Mouse (Mus musculus) erythroblast, embryonic 14.5 days (primary cell): Measurements from ENCODE around the gene Mrps36. TPM values are rescaled to one million over a fixed set of nuclear protein-coding genes. Genes with fewer than 3 reads are reported as not detected.
A peak's percentile ranks its signal among the peaks of the same experiment; 100 is the strongest.
"Not testable (repeated sequence)": the region's sequence is repeated elsewhere in the genome, so short reads cannot be mapped to it uniquely, and the experiment has no call there.

Experiments
- H3K27me3 ChIP-seq: 2 replicates; pipeline ENCODE4 v1.6.1; 2012; ENCODE audit warnings: inconsistent platforms; ENCODE audit not compliant: control insufficient read depth
- H3K36me3 ChIP-seq: 2 replicates; pipeline ENCODE4 v1.6.1; 2012; ENCODE audit warnings: mild to moderate bottlenecking, inconsistent platforms; ENCODE audit not compliant: control insufficient read depth
- H3K4me1 ChIP-seq: 2 replicates; pipeline ENCODE4 v1.6.1; 2012; ENCODE audit warnings: inconsistent platforms; ENCODE audit not compliant: control insufficient read depth
- H3K4me3 ChIP-seq: replicated peaks from 2 replicates; pipeline ENCODE3; 2012; ENCODE audit warnings: moderate library complexity, mild to moderate bottlenecking, inconsistent platforms
- H3K9me3 ChIP-seq: 2 replicates; pipeline ENCODE4 v1.6.1; 2012; ENCODE audit warnings: low read length, inconsistent platforms, mixed read lengths; ENCODE audit not compliant: control insufficient read depth
- GATA1 ChIP-seq: IDR thresholded peaks from 2 replicates; pipeline ENCODE4 v1.6.1; 2012; ENCODE audit warnings: low read length, inconsistent platforms, mixed read lengths
- TAL1 ChIP-seq: IDR thresholded peaks from 3 replicates; pipeline ENCODE4 v1.6.1; 2012; ENCODE audit warnings: low read length, inconsistent platforms, mixed read lengths
- polyA plus RNA-seq: library from polyadenylated mRNA; stranded (reverse); fragments of >175 nt; gene quantifications from 2 replicates; pipeline ENCODE4 v1.2.3, GENCODE M21; 2012

Gene Mrps36
- polyA plus RNA-seq, 1 experiment = 24.9 TPM

DNA sequence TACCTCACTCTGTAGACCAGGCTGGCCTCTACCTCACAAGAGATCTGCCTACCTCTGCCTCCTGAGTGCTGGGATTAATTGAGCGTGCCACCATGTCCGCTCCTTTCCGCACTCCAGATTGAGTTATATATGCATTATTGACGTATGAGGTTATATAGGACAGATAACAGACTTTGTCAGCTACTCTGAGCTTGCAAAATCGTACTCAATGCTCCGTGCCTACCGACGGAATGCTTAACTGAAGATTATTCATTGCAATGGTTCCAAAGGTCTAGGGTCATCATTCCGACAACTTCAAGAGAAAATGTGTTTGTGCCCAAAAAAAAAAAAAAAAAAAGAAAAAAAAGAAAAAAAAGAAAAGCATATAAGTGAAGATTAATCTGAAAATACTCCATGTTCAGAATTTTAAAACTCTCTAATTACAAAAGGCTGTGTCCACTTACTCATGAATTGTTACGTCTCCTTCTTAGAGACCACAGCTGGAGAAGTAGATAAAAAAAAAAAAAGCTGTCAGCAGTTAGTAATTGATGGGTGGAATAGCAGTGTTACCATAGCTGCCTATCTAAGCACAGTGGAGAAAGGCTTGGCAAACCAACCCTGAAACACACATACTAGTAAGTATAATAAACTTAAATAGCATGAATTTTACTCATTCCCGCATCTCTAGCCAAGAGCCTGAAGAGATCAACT, 968 bp downstream of the Mrps36 start:
- Histone ChIP-seq H3K9me3 (no peaks in the 10 kb centered on the region), H3K4me3 (peak overlapping the region; percentile 96), H3K27me3 (no peaks in the 10 kb centered on the region), H3K4me1 (peaks cover 70% of the 10 kb centered on the region), H3K36me3 (peaks cover 32% of the 10 kb centered on the region)
- TF ChIP-seq GATA1 (no peak), TAL1 (peak; percentile 47; the same call in 1 of the 3 replicates)

DNA sequence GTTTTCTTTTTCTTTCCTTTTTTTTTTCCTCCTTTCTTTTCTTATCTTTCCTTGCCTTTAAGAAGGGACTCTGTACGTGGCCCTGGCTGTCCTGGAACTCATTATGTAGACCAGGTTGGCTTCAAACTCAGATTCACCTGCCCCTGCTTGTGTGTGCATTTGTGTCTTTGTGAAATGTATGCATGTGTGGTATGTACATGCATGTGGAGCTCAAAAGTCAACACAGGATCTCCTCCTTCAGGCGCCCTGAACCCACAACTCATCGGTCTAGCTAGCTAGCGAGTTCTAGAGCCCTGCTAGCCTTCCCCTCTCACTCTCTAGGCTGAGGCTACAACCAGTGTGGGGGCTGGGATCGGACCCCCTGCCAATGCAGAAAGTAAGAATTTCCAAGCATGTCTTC, 1.6 kb downstream of the Mrps36 start:
- peaks cover 39% of the 10 kb centered on the region for H3K36me3 ChIP-seq
- TF ChIP-seq GATA1 (no peak), TAL1 (no peak)
- peak overlapping the region; percentile 96 for H3K4me3 ChIP-seq
- H3K4me1 ChIP-seq = peaks cover 68% of the 10 kb centered on the region
- H3K27me3 ChIP-seq = no peaks in the 10 kb centered on the region
- no peaks in the 10 kb centered on the region for H3K9me3 ChIP-seq

GRCm38 (mm10) chr13:100732756-100733155, 11.7 kb downstream of the Mrps36 start:
- Histone ChIP-seq H3K9me3 (no peaks in the 10 kb centered on the region), H3K4me3 (no peak overlapping the region), H3K27me3 (no peaks in the 10 kb centered on the region), H3K36me3 (peaks cover 34% of the 10 kb centered on the region), H3K4me1 (peaks cover 30% of the 10 kb centered on the region)
- TF ChIP-seq TAL1 (no peak), GATA1 (no peak)

GRCm38 (mm10) chr13:100731462-100732046, 12.9 kb downstream of the Mrps36 start:
- H3K9me3 ChIP-seq, H3K27me3 ChIP-seq, H3K4me3 ChIP-seq: not testable (repeated sequence)
- H3K36me3 ChIP-seq = peaks cover 36% of the 10 kb centered on the region
- H3K4me1 ChIP-seq = peaks cover 31% of the 10 kb centered on the region

GRCm38 (mm10) chr13:100730861-100731176, 13.6 kb downstream of the Mrps36 start, which contains the start of gene Cdk7:
Gene Cdk7 (minus strand): TSS chr13:100730939.
- H3K36me3 ChIP-seq = peaks cover 35% of the 10 kb centered on the region
- H3K27me3 ChIP-seq = no peaks in the 10 kb centered on the region
- H3K4me3 ChIP-seq = peak within 1 kb of the TSS; percentile 82
- TF ChIP-seq GATA1 (no peak), TAL1 (no peak)
- H3K4me1 ChIP-seq = peaks cover 34% of the 10 kb centered on the region
- no peaks in the 10 kb centered on the region for H3K9me3 ChIP-seq

- peaks cover 39% of the 10 kb centered on the region for H3K4me1 ChIP-seq
These were observed 14.2 kb downstream of the Mrps36 start for GRCm38 (mm10) chr13:100730153-100730860.

DNA sequence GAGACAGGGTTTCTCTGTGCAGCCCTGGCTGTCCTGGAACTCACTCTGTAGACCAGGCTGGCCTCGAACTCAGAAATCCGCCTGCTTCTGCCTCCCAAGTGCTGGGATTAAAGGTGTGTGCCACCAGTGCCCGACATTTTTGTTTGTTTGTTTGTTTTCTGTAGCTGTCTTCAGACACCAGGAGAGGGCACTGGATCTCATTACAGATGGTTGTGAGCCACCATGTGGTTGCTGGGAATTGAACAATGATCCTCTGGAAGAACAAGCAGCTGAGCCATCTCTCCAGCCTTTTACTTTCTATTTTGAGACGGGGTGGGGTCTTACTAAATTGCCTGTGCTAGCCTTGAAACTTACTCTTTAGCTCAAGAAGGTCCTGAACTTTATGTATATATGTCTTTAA, 15.9 kb downstream of the Mrps36 start:
- Histone ChIP-seq H3K4me1 (peaks cover 50% of the 10 kb centered on the region), H3K36me3 (peaks cover 38% of the 10 kb centered on the region)
- not testable (repeated sequence) for H3K9me3 ChIP-seq, H3K4me3 ChIP-seq, H3K27me3 ChIP-seq

More at GRCm38 (mm10) chr13:100730153-100730860, 14.2 kb downstream of the Mrps36 start:
- H3K9me3 ChIP-seq = no peaks in the 10 kb centered on the region
- H3K4me3 ChIP-seq = peak overlapping the region; percentile 82
- H3K27me3 ChIP-seq = no peaks in the 10 kb centered on the region
- peaks cover 32% of the 10 kb centered on the region for H3K36me3 ChIP-seq
- TF ChIP-seq GATA1 (no peak), TAL1 (no peak)

- TF ChIP-seq TAL1 = no peak
- no peak for TF ChIP-seq GATA1
- peaks cover 50% of the 10 kb centered on the region for H3K4me1 ChIP-seq
- no peaks in the 10 kb centered on the region for H3K27me3 ChIP-seq
- no peaks in the 10 kb centered on the region for H3K9me3 ChIP-seq
- H3K4me3 ChIP-seq = no peak overlapping the region
- H3K36me3 ChIP-seq = peaks cover 38% of the 10 kb centered on the region
These were observed 16.4 kb downstream of the Mrps36 start for GRCm38 (mm10) chr13:100728086-100728485.

DNA sequence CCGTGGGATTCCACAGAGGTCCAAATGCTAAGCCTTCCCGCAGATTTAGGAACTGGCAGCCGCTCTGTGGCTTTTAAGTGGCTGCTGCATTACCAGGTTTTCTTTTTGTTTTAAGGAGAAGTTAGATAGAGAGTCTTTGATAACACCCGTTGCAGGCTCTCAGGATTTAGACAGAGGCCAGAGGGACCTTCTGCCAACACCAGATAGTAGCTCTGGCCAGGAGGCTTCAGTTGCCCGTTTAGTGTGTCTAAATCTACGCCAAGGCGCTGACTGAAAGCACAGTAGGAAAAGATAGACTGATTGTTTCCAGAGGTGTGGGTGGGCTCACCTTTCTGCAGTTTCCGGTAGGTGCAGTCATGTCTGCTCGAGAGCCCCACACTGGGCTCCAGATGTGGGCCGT, 19.3 kb downstream of the Mrps36 start:
- H3K27me3 ChIP-seq = no peaks in the 10 kb centered on the region
- no peaks in the 10 kb centered on the region for H3K9me3 ChIP-seq
- H3K36me3 ChIP-seq = peaks cover 62% of the 10 kb centered on the region
- peak overlapping the region; percentile 19 for H3K4me3 ChIP-seq
- TF ChIP-seq GATA1 (no peak), TAL1 (no peak; the same call in 2 of the 3 replicates)
- peaks cover 43% of the 10 kb centered on the region for H3K4me1 ChIP-seq
